Mouse (Mus musculus) thymus, adult 2 months (tissue): Measurements from ENCODE around the gene Bpgm.

Source experiments
- CTCF ChIP-seq: fragments of 200-500 bp; IDR thresholded peaks from 2 replicates; pipeline ENCODE4 v1.5.1; 2012; ENCODE audit warnings: mild to moderate bottlenecking, control low read depth, low read length, moderate library complexity, borderline replicate concordance; ENCODE audit not compliant: control insufficient read depth, poor library complexity, insufficient read depth; ENCODE audit errors: extremely low read depth
- POLR2A ChIP-seq: fragments of 200-500 bp; IDR thresholded peaks from 2 replicates; pipeline ENCODE4 v1.6.1; 2012; ENCODE audit warnings: mild to moderate bottlenecking, low read length, control low read depth, moderate library complexity; ENCODE audit not compliant: control insufficient read depth, poor library complexity, insufficient read depth; ENCODE audit errors: extremely low read depth

- TF ChIP-seq POLR2A (no peak), CTCF (no peak)
Observed at GRCm38 (mm10) chr6:34544207-34544602, 68.2 kb downstream of the Bpgm start.
